Mouse (Mus musculus) frontal cortex, adult (tissue): ENCODE data around the gene Pnmal1.

Experiments
- ATAC-seq: cut with Nextera tagmentation; 2 replicates; pipeline ENCODE4 v1.9.2; 2017; ENCODE audit warnings: mild to moderate bottlenecking, moderate library complexity, mixed read lengths; ENCODE audit not compliant: low TSS enrichment

Pnmal1 gene

GRCm38 (mm10) chr7:16995345-16995744 lies 35.9 kb downstream of the Pnmal1 start:
- no peak for ATAC-seq

DNA sequence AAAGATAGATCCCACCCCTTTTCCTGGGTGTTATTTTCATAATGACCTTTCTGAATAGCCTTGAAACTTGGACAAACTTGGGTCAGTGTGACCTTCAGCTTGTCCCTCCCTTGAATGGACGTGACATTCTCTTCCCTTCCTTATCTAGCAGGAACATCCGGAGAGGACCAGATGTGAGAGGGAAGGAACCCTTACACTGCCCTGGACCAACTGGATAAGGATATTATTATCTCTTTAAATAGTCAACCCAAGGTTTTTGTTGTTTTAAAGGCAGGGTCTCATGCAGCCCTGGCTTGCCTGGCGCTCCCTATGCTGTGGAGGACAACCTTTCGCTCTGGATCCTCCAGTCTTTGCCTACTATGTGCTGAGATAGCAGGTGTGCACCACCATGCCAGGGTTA lies 39.8 kb downstream of the Pnmal1 start:
- ATAC-seq, result no peak

DNA sequence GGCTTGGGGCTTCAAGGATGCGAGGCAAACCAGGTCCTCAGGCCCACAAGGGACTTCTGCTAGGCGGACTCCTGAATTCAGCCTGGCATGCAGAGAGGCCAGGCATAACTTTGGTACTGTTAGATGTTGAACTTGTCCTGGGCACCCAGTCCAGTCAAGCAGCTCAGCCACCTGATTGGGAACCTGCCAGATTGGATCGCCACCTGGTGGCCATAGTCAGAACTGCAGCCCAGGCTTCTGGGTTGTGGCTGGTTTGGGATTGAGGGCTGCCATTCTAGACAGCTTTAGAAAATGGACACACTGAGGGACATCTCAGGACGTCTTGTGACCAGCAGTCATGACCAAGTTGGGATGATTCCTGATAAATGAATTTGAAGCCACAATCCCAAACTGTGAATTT lies 40.2 kb downstream of the Pnmal1 start:
- no peak for ATAC-seq

DNA sequence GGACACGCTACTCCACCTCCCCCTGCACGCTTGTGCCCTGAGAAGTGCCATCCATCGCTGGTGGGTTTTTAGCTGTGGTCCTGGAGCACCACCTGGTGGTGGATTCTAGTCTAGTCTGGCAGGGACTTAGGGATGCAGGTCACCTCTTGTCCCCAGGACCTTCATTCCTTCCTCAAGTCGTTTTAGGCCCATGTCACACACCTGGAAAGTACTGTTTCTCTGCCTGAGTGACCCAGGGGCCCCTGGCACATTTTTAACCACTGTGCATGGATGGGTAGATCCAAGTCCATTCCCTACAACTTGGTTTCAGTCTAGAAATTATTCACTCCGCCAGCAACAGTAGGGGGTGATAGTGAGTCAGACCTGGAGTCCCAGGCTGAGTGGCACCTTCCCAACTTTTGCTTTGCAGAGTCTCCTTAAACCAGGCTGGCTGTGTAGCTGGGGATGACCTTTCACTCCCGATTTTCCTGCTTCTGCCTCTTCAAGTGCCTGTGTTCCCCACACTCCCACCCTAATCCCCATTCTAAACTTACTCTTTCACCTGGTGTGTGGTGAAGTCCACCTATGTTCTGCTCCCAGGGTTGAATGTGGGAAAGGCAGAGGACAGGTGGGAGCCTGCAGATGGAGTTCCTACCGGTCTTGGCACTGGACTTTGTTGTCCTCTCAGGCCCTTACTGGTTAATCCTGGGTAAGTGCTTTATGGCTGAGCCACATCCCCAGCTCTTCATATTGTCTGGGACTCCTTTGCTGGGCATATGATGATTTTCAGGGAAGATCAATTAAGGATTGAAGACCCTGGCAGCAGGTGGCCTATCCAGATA lies 43.1 kb downstream of the Pnmal1 start:
- peak; percentile 77 for ATAC-seq

GRCm38 (mm10) chr7:17003230-17003960 lies 43.9 kb downstream of the Pnmal1 start:
- ATAC-seq, result 0 out of 2 replicates have a peak, but pooled peaks have one; percentile 11

DNA sequence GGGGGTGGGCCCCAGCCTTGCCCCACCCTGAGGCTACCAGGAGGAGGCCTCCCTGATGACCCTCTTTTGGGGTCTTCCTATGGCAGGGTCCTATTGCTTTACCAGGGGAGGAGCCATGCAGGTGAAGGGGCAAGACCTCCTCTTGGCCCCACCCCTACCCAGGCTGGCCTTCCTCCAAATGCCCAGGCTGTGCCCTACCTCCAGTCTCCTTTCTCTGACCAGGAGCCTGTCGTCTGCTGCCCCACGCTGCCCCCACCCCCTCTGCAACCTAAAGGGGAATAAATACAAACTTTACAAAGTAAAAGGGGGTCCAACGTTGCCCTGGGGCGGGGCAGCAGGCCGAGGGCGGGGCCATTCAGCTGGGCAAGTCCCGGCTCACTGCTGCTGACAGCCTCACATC lies 45.2 kb downstream of the Pnmal1 start:
- no peak for ATAC-seq

DNA sequence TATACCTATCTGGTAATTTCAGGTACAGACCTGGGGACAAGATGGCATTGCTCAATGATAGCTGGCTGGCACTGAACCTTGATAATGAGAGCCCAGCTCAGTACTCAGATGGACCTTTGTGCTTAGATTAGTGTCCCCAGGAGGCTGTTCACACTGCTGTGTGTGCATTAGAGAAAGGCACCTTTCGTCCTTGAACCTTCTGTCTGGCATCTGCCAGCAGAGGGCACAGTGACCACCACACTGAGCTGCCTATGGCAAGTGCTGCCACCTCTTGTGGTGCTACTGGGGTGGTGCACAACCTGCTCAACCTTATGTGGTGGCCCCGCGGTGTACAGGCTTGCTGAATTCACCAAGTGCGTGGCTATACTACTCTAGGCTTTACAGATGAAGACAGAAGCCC lies 47.8 kb downstream of the Pnmal1 start:
- no peak for ATAC-seq

DNA sequence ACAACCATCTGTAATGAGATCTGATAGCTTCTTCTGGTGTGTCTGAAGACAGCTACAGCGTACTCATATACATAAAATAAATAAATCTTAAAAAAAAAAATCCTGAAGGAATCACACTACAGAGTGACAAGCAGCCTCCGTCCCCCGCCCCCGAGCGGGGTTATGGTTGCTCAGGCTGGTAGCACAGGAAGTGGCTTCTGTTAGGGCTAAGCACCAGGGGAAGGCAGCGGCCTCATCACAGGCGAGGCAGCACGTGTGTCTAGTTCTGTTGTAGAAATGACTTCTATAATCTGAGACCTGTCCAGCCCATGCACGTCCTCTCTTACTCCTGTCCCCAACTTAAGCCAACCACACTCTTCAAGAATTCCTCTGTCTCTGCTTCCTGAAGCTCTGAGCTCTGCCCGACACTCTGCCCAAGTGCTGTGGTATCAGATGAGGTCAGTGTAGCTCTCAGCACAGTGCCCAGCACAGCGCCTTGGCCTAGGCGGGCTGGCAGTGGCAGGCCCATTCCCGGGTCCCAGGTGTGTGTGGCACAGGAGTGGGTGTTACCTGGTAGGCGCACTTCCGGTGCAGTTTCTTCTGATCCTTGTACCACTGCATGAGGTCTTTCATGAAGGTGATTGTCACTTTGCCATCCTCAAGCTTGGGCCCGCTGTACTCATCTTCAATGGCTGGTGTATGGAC lies 50.0 kb downstream of the Pnmal1 start:
- ATAC-seq, result no peak

GRCm38 (mm10) chr7:17010010-17010347 lies 50.5 kb downstream of the Pnmal1 start:
- ATAC-seq, result no peak

DNA sequence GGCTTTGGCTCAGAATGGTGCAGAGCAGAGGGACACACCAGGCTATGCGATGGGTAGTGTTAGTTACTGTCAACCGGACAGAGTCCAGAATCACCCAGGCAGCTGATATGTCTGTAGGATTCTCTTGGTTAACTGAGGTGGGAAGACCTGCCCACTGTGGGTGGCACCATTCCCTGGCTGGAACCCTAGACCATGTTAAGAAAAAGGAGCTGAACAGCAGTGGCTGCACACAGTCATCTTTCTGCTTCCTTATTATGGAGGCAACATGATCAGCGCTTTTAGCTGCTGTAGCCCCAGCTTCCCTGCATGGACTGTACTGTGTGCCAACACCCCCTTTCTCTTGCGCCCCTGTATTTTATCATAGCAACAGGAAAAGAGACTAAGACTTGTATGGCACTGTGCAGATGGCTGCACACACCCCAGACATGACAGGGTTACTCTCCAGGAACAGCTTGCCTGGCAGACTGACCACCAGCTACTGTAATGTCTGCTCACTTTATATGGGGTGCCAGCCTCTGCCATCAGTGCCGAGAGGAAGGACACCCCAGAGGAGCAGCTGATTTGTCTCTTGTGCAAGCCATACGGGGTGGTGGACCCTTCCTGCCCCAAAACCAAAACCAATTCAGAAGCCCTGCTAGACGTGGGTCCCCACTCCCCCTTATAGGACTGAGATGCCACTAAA lies 52.6 kb downstream of the Pnmal1 start:
- no peak for ATAC-seq
